Mouse (Mus musculus): ENCODE results near the gene Hoxc12. TPM values are rescaled to one million over a fixed set of nuclear protein-coding genes. Genes with fewer than 3 reads are reported as not detected.

Hoxc12 gene
- polyA plus RNA-seq, 1 experiment from 2014 or later: 2.8 TPM

DNA sequence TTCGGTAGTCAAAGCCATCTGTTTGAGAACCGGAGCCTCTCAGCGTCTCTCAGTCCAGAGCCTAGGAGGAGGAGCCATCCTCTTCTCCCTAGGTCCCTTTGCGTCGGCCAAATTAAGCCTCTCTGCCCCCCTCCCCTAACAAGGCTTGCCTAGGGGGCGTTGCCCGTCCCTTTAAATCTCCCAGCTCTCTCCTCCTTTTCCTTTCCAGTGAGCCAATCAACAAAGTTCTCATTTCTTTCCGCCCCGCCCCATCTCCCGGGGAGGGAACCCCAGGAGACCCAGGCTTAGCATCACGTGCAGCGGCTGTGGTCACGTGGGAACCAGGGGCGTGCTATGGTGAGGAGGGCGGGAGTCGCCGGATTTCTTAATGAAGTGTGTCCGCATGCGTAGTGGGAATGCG is 15.9 kb upstream of the Hoxc12 start:
- Histone ChIP-seq H3K4me3 (replicated peaks) (peak overlapping the region; percentile 31), H3K36me3 (no peaks in the 10 kb centered on the region), H3K4me2 (peak overlapping the region; percentile 46)

DNA sequence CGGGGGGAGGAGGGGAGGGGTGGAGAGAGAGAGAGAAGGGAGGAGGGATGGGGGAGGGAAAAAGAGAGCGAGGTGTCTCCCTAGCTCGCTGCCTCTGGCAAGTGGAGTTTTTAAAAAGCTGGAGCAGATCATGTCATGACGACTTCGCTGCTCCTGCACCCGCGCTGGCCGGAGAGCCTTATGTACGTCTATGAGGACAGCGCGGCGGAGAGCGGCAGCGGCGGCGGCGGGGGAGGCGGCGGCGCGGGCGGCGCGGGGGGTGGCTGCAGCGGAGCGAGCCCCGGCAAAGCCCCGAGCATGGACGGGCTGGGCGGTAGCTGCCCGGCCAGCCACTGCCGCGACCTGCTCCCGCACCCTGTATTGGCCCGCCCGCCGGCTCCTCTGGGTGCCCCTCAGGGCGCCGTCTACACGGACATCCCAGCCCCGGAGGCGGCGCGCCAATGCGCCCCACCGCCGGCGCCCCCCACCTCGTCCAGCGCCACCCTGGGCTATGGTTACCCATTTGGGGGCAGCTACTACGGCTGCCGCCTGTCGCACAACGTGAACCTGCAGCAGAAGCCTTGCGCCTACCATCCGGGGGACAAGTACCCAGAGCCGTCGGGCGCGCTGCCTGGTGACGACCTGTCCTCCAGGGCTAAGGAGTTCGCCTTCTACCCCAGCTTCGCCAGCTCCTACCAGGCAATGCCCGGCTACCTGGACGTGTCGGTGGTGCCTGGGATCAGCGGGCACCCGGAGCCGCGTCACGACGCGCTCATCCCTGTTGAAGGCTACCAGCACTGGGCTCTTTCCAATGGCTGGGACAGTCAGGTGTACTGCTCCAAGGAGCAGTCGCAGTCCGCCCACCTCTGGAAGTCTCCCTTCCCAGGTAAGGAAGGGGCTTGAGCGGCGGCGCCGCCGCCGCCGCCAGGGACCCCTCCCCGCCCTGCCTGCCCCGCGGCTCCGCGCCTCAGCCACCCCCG is 15.2 kb upstream of the Hoxc12 start, which contains the start of gene Hoxc13:
Hoxc13 (plus strand) TSS at position 51 of the 959 bp plus-strand sequence.
- Histone ChIP-seq H3K9ac (replicated peaks) (no peak within 1 kb of the TSS; the same call in 1 of the 2 replicates), H3K4me2 (peak within 1 kb of the TSS; percentile 46), H3K4me3 (replicated peaks) (peak within 1 kb of the TSS; percentile 31), H3K4me1 (replicated peaks) (peaks cover 15% of the 10 kb centered on the region), H3K36me3 (no peaks in the 10 kb centered on the region), H3K27me3 (peaks cover 96% of the 10 kb centered on the region), H3K27ac (peak within 1 kb of the TSS; percentile 17; the same call in 1 of the 2 replicates), H3K9me3 (no peaks in the 10 kb centered on the region)
- 1% methylated on average over 67 of the region's 88 CpGs for WGBS
- peak; percentile 35 for ATAC-seq (ENCODE audit: insufficient number of reproducible peaks, insufficient read depth, low FRiP score, low TSS enrichment, low read depth)

More for the DNA sequence above, 15.9 kb upstream of the Hoxc12 start:
- H3K27me3 ChIP-seq: peaks cover 96% of the 10 kb centered on the region
- 0% methylated on average over 18 of the region's 20 CpGs for WGBS
- H3K9me3 ChIP-seq: no peaks in the 10 kb centered on the region
- no peak overlapping the region for H3K9ac ChIP-seq (replicated peaks)
- peaks cover 15% of the 10 kb centered on the region for H3K4me1 ChIP-seq (replicated peaks)
- peak; percentile 64 for ATAC-seq (ENCODE audit: insufficient number of reproducible peaks, insufficient read depth, low FRiP score, low TSS enrichment, low read depth)
- H3K27ac ChIP-seq: no peak overlapping the region

DNA sequence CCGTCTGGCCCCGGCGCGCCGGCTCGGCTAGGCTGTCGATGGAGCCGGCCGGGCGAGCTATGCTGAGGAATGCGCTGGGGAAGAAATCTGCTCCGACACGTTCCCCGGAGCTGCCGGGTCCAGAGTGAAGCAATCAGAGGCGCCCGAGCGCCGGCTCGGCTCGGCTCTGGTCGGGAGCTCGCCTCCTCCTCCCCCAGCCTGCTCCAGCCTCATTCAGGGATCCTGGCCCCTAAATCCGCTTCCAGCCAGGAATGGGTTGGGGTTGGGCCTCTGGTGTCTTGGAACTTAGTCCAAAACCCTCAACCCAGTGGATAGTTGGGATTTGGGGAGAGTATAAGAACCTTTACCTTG is 14.6 kb upstream of the Hoxc12 start:
- H3K36me3 ChIP-seq: no peaks in the 10 kb centered on the region
- peak overlapping the region; percentile 31 for H3K4me3 ChIP-seq (replicated peaks)
- peak; percentile 18; the same call in 1 of the 2 replicates for ATAC-seq (ENCODE audit: insufficient number of reproducible peaks, insufficient read depth, low FRiP score, low TSS enrichment, low read depth)
- 0 out of 2 replicates have a peak overlapping the region, but pooled peaks have one; percentile 17 for H3K27ac ChIP-seq
- WGBS: under 1% methylated on average over 24 of the region's 24 CpGs
- no peak overlapping the region; the same call in 1 of the 2 replicates for H3K9ac ChIP-seq (replicated peaks)
- peaks cover 15% of the 10 kb centered on the region for H3K4me1 ChIP-seq (replicated peaks)
- H3K9me3 ChIP-seq: no peaks in the 10 kb centered on the region
- 0 out of 2 replicates have a peak overlapping the region, but pooled peaks have one; percentile 46 for H3K4me2 ChIP-seq
- peaks cover 95% of the 10 kb centered on the region for H3K27me3 ChIP-seq

DNA sequence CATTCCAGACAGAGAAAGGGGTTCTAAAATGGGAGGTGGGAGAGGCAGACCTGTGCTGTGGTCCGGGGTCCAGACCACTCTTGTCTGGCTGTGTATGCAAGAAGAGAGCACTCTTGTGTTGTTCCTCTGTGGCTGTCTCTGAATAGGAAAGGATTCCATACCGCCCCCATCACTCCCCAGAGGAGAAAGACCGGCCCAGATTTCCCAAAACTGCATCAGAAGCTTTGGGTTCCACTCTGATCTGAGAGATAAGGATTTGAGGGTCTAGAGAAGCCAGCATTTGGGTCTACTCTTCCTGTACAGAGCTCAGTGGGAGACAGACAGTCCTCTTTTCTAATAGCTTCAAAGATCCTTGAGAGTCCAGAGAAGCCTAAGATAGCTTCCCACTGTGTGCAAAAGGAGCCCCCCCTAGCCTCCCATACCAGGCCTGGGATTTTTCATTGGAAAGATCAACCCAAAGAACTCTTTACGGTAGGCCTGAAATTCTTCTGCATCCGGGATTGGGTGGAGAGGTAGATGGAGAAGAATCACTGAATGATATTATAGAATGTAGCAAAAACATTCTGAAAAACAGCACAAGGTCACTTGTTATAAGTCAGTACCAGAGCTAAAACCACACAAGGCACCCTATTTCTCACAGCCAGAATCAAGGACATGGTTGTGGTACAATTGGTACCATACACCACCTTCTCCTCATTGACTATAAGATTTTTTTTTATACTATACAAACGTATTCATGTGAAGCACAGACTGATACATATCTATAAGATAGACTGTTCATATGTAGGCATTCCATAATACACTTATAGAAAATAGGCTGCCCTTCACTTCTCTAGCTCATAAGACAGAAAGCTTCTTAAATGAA is 13.7 kb upstream of the Hoxc12 start:
- H3K4me2 ChIP-seq: no peak overlapping the region
- H3K27ac ChIP-seq: no peak overlapping the region
- 0 out of 2 replicates have a peak overlapping the region, but pooled peaks have one; percentile 11 for H3K4me3 ChIP-seq (replicated peaks)
- no peaks in the 10 kb centered on the region for H3K9me3 ChIP-seq
- peaks cover 95% of the 10 kb centered on the region for H3K27me3 ChIP-seq
- 12% methylated on average over 6 of the region's 6 CpGs for WGBS
- ATAC-seq (ENCODE audit: insufficient number of reproducible peaks, insufficient read depth, low FRiP score, low TSS enrichment, low read depth): no peak
- no peaks in the 10 kb centered on the region for H3K36me3 ChIP-seq
- peaks cover 15% of the 10 kb centered on the region for H3K4me1 ChIP-seq (replicated peaks)
- no peak overlapping the region for H3K9ac ChIP-seq (replicated peaks)

DNA sequence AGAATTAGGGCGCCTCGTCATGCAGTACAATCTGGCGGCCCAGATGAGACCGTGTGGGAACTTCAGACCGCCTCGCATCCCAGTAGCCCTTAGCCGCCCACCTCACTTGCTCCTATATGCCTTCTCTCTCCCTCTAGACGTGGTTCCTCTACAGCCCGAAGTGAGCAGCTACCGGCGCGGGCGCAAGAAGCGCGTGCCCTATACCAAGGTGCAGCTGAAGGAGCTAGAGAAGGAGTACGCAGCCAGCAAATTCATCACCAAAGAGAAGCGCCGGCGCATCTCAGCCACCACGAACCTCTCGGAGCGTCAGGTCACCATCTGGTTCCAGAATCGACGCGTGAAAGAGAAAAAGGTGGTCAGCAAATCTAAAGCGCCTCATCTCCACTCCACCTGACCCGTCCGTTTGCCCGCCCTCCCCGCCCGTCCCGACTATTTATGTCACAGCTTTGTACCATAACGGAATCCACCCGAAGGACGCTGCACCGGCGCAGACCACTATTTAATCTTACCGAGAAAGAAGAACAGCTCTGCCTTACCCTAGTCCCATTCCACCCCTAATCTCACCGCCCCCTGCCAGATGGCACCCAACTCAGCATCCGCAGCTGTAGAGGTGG is 9.4 kb upstream of the Hoxc12 start:
- 3% methylated on average over 40 of the region's 40 CpGs for WGBS
- Histone ChIP-seq H3K27ac (no peak overlapping the region), H3K36me3 (no peaks in the 10 kb centered on the region), H3K4me2 (no peak overlapping the region), H3K9me3 (no peaks in the 10 kb centered on the region), H3K27me3 (peaks cover 95% of the 10 kb centered on the region), H3K4me1 (replicated peaks) (peaks cover 6% of the 10 kb centered on the region), H3K4me3 (replicated peaks) (no peak overlapping the region), H3K9ac (replicated peaks) (no peak overlapping the region)
- no peak for ATAC-seq (ENCODE audit: insufficient number of reproducible peaks, insufficient read depth, low FRiP score, low TSS enrichment, low read depth)

DNA sequence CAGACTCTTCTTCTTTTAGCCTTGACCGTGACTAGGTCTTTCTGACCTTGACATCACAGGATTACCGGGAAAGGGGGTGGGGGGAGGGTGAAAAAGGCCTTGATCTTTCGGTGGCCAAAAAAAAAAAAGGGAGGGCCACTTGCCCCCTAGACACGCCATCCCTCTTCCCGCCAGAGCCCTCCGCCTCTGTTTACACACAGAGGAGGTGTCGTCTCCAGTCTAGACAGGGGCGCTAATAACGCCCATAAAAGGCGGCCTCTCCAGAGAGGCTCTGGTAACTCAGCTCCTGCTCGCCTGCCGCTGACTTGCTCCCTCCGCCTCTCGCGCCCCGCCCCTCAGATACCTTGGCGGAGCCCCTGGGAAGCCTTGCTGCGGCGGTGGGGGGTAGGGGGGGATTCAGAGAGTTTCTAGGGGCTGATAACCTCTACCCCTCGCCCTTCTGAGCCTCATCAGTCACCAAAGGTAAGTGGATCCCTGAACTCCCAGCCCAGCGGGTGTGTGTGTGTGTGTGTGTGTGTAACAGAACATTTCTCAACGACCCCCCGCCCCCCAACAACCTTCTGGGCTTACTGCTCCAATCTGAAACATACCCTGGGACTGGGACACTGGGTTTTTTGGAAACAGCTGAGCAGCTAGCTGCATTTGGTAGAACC is 4.7 kb upstream of the Hoxc12 start:
- H3K27me3 ChIP-seq: peaks cover 99% of the 10 kb centered on the region
- no peaks in the 10 kb centered on the region for H3K9me3 ChIP-seq
- ATAC-seq (ENCODE audit: insufficient number of reproducible peaks, insufficient read depth, low FRiP score, low TSS enrichment, low read depth): peak; percentile 60; the same call in 1 of the 2 replicates
- H3K4me2 ChIP-seq: 0 out of 2 replicates have a peak overlapping the region, but pooled peaks have one; percentile 8
- WGBS: 1% methylated on average over 23 of the region's 23 CpGs
- no peak overlapping the region for H3K9ac ChIP-seq (replicated peaks)
- H3K36me3 ChIP-seq: no peaks in the 10 kb centered on the region
- no peak overlapping the region for H3K27ac ChIP-seq
- peaks cover 14% of the 10 kb centered on the region for H3K4me1 ChIP-seq (replicated peaks)
- 0 out of 2 replicates have a peak overlapping the region, but pooled peaks have one; percentile 3 for H3K4me3 ChIP-seq (replicated peaks)

DNA sequence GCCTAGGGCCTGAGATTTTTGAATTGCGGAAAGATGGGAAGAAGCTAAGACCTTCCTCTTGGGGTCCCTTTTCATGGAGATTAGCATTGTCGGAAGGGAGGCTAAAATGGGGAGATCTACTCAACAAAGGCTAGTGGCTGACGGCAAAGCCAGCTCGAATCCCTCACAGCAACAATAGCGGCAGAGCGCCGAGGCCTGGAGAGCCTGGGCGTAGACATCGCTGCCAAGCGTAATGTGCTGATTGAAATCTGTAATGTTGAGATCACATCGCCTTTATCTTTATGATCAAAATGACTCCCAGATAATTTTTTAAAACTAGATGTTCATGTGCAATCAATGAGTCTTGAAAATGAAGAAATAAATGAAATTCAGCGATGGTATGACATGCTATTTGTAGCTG is 2.1 kb upstream of the Hoxc12 start:
- no peak for ATAC-seq (ENCODE audit: insufficient number of reproducible peaks, insufficient read depth, low FRiP score, low TSS enrichment, low read depth)

DNA sequence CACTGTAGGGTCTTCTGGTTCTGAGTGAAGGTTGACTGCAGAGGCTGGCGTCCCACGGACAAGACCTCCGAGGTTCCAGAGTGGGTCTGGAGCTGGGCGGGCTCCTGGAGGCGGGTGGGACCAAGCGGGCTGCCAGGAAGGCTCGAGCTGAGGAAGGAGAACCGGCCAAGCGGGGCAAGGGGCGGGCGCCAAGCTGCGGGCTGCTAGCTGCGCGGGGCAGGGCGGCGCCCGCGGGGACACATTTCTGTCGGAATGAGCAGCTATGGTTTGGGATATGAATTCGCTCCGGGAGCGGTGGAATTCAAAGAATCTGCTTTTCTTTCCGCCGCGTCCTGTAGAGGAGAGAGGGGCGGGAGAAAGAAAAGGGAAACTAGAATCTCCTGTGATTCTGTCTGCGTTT is 1.7 kb upstream of the Hoxc12 start:
- peak overlapping the region; percentile 23 for H3K4me2 ChIP-seq
- under 1% methylated on average over 27 of the region's 27 CpGs for WGBS
- no peak overlapping the region for H3K9ac ChIP-seq (replicated peaks)
- no peak overlapping the region for H3K27ac ChIP-seq
- H3K9me3 ChIP-seq: no peaks in the 10 kb centered on the region
- H3K4me1 ChIP-seq (replicated peaks): peaks cover 28% of the 10 kb centered on the region
- peaks cover 98% of the 10 kb centered on the region for H3K27me3 ChIP-seq
- H3K4me3 ChIP-seq (replicated peaks): peak overlapping the region; percentile 23
- no peak for ATAC-seq (ENCODE audit: insufficient number of reproducible peaks, insufficient read depth, low FRiP score, low TSS enrichment, low read depth)
- H3K36me3 ChIP-seq: no peaks in the 10 kb centered on the region

More for the DNA sequence above, 2.1 kb upstream of the Hoxc12 start:
- Histone ChIP-seq H3K27ac (no peak overlapping the region), H3K4me2 (no peak overlapping the region), H3K27me3 (peaks cover 98% of the 10 kb centered on the region), H3K9ac (replicated peaks) (no peak overlapping the region), H3K9me3 (no peaks in the 10 kb centered on the region), H3K4me1 (replicated peaks) (peaks cover 23% of the 10 kb centered on the region), H3K36me3 (no peaks in the 10 kb centered on the region), H3K4me3 (replicated peaks) (no peak overlapping the region)
- under 1% methylated on average over 12 of the region's 12 CpGs for WGBS

DNA sequence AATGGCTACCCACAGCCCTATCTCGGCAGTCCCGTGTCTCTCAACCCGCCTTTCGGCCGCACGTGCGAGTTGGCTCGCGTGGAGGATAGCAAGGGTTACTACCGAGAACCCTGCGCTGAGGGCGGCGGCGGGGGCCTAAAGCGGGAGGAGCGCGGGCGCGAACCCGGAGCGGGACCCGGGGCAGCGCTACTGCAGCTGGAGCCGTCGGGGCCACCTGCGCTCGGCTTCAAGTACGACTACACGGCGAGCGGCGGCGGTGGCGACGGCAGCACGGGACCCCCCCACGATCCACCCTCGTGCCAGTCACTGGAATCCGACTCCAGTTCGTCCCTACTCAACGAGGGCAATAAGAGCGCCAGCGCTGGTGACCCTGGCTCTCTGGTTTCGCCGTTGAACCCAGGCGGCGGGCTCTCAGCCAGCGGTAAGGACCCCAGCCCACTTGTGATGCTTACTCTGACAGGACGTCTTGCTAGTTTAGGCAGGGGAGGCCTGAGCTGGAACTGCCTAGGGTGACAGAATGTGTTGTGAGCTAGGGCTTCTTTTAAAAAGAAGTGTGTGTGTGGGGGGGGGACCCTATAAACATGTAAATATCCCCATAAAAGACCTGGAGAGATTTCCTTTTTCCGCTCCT is 594 bp downstream of the Hoxc12 start:
- H3K27me3 ChIP-seq: peaks cover 98% of the 10 kb centered on the region
- ATAC-seq (ENCODE audit: insufficient number of reproducible peaks, insufficient read depth, low FRiP score, low TSS enrichment, low read depth): no peak
- 1% methylated on average over 50 of the region's 50 CpGs for WGBS
- no peak overlapping the region for H3K27ac ChIP-seq
- peaks cover 23% of the 10 kb centered on the region for H3K4me1 ChIP-seq (replicated peaks)
- H3K9ac ChIP-seq (replicated peaks): 0 out of 2 replicates have a peak overlapping the region, but pooled peaks have one; percentile 31
- H3K36me3 ChIP-seq: no peaks in the 10 kb centered on the region
- peak overlapping the region; percentile 43 for H3K4me2 ChIP-seq
- H3K4me3 ChIP-seq (replicated peaks): peak overlapping the region; percentile 31
- no peaks in the 10 kb centered on the region for H3K9me3 ChIP-seq

Measured in limb, embryonic 12.5 days (tissue).